Mouse (Mus musculus) splenic B cell, adult 2 months (primary cell): Measurements from ENCODE around the gene Vmn1r184.
"Not testable (repeated sequence)": the region's sequence is repeated elsewhere in the genome, so short reads cannot be mapped to it uniquely, and the experiment has no call there.

Source experiments
- DNase-seq: peaks from one replicate; pipeline ENCODE4 v3.0.0-alpha.2; 2011; ENCODE audit warnings: low read depth, low spot score
- H3K27me3 ChIP-seq: 2 replicates; pipeline ENCODE4 v1.6.1; 2012; ENCODE audit warnings: mild to moderate bottlenecking, low read length, moderate library complexity, mixed read lengths; ENCODE audit not compliant: control insufficient read depth, poor library complexity, insufficient read depth, severe bottlenecking
- H3K36me3 ChIP-seq: 2 replicates; pipeline ENCODE4 v1.6.1; 2012; ENCODE audit warnings: mild to moderate bottlenecking, low read length, moderate library complexity, mixed read lengths; ENCODE audit not compliant: control insufficient read depth, poor library complexity, insufficient read depth, severe bottlenecking

Gene Vmn1r184

DNA sequence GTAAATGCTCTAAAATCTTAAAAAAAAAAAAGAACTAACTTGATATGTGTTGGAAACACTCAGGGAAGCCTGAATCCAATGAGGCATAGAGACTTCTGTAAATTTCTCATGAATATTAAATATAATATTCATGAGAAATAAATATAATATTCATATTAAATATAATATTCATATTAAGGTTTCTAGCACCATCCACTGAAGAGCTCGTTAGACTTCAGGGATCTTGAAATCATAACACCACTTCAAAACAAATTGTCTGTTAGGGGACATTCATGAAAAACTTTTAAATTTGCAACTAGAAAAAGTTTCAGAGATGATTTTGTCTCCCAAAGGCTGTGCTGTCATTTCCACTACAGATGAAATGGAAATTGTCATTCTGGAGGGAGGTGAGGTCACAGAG lies at the start of gene Vmn1r184:
TSS of gene Vmn1r184 (plus strand) at position 301 of the 400 bp plus-strand sequence.
- not testable (repeated sequence) for DNase-seq

GRCm38 (mm10) chr7:26303429-26304166 lies 43.5 kb downstream of the Vmn1r184 start:
- not testable (repeated sequence) for H3K36me3 ChIP-seq, H3K27me3 ChIP-seq, DNase-seq

More for the DNA sequence above, at the start of gene Vmn1r184:
- H3K36me3 ChIP-seq, H3K27me3 ChIP-seq: not testable (repeated sequence)

GRCm38 (mm10) chr7:26306926-26307325 lies 46.8 kb downstream of the Vmn1r184 start, which contains the start of gene Cyp2a4:
TSS of gene Cyp2a4 (plus strand) at chr7:26307169.
- H3K27me3 ChIP-seq, H3K36me3 ChIP-seq, DNase-seq: not testable (repeated sequence)

GRCm38 (mm10) chr7:26311786-26312185 lies 51.7 kb downstream of the Vmn1r184 start:
- H3K36me3 ChIP-seq, DNase-seq, H3K27me3 ChIP-seq: not testable (repeated sequence)

- H3K36me3 ChIP-seq, H3K27me3 ChIP-seq, DNase-seq: not testable (repeated sequence)
Measured at GRCm38 (mm10) chr7:26315194-26315593, 55.1 kb downstream of the Vmn1r184 start.

GRCm38 (mm10) chr7:26315809-26316208 lies 55.7 kb downstream of the Vmn1r184 start:
- not testable (repeated sequence) for H3K36me3 ChIP-seq, H3K27me3 ChIP-seq, DNase-seq
